Mouse (Mus musculus): ENCODE measurements around the gene Nkx1-2.

DNA sequence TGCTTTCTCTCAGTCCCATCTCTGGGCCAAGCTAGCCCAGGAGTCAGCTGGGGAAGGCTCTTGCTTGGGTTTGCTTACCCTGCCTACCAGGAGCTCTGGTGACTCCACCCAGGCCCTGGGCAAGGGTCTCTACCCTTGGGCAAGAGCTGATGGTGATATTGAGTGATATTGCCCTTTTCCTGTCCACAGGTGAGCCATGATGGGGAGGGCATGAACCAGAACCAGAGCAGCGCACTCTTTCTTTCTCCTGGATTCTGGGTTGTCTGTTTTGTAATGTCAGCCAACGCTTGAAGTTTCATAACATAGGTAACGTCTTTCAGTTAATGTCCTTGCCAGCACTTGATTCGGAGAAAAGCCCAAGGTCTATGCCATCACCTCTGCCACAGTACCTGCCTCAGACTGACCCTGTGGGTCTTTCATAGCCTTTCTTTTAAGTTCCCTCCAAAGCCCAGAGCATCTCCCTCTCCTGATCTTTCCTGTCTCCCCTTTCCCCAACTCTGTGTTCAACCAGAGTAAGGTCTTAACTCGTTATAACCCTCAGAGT lies 17.7 kb upstream of the Nkx1-2 start:
- no peak for TF ChIP-seq POLR2A (IDR thresholded peaks at IDR 0.05; ENCODE audit: insufficient read length, low read depth)
- TF ChIP-seq POLR2AphosphoS2 (IDR thresholded peaks at IDR 0.05; ENCODE audit: insufficient read length, low read depth): no peak
- no peak for TF ChIP-seq USF1 (IDR thresholded peaks at IDR 0.05; ENCODE audit: low read depth)
- no peak for TF ChIP-seq MYOD1 (IDR thresholded peaks at IDR 0.05; ENCODE audit: control insufficient read depth in 1 of 3, insufficient read length in 2 of 3, low read depth in 2 of 3)
- no peak for TF ChIP-seq TCF12 (IDR thresholded peaks at IDR 0.05; ENCODE audit: insufficient read depth, poor library complexity, severe bottlenecking)
- TF ChIP-seq CEBPB (IDR thresholded peaks at IDR 0.05; ENCODE audit: insufficient read depth, poor library complexity, severe bottlenecking): no peak
- no peak for TF ChIP-seq MYOG (IDR thresholded peaks at IDR 0.05; ENCODE audit: control insufficient read depth in 1 of 3, insufficient read depth in 1 of 3, insufficient read length in 2 of 3, low read depth in 2 of 3)
